Mouse (Mus musculus): Measurements from ENCODE around the gene Gnai3.

The Gnai3 gene

GRCm38 (mm10) chr3:108082251-108082875, 63.6 kb downstream of the Gnai3 start:
- DNase-seq = peak in 1 of 2 experiments; percentile 36

GRCm38 (mm10) chr3:108081681-108082080, 64.3 kb downstream of the Gnai3 start:
- no peak for DNase-seq

GRCm38 (mm10) chr3:108076836-108077235, 69.1 kb downstream of the Gnai3 start:
- peak; percentile 54 to 78 for DNase-seq

GRCm38 (mm10) chr3:108072983-108073569, 72.9 kb downstream of the Gnai3 start:
- DNase-seq = peak in 1 of 2 experiments; percentile 36

GRCm38 (mm10) chr3:108070295-108071293, 75.4 kb downstream of the Gnai3 start:
- peak; percentile 79 to 86 for DNase-seq

- peak; percentile 71 to 85 for DNase-seq
These were observed 76.6 kb downstream of the Gnai3 start for GRCm38 (mm10) chr3:108069231-108069870.

GRCm38 (mm10) chr3:108068826-108069225, 77.1 kb downstream of the Gnai3 start:
- DNase-seq = no peak

- peak; percentile 53 to 78 for DNase-seq
These were observed 78.5 kb downstream of the Gnai3 start for GRCm38 (mm10) chr3:108067370-108067934.

- no peak for DNase-seq
These were observed 80.4 kb downstream of the Gnai3 start for GRCm38 (mm10) chr3:108065551-108065950.

- DNase-seq = no peak
These were observed 81.3 kb downstream of the Gnai3 start for GRCm38 (mm10) chr3:108064672-108065071.

GRCm38 (mm10) chr3:108062648-108063047, 83.3 kb downstream of the Gnai3 start:
- DNase-seq = no peak

- peak in 1 of 2 experiments; percentile 82 for DNase-seq
These were observed 84.5 kb downstream of the Gnai3 start for GRCm38 (mm10) chr3:108061420-108061819.

Data from kidney, postnatal 25 days (tissue).